Mouse (Mus musculus): ENCODE measurements around the gene Hsf2. TPM values are rescaled to one million over a fixed set of nuclear protein-coding genes. Genes with fewer than 3 reads are reported as not detected.

Hsf2 gene
- polyA plus RNA-seq, 1 experiment from 2014 or later = 11.9 TPM

Other genes with a start within 250 kb of the Hsf2 start
- 234 to 409 TPM (median 238 TPM) in 3 replicates for gene Serinc1, start 46.1 kb downstream of the Hsf2 start, polyA plus RNA-seq (2018)
- gene Pkib, start 145.6 kb downstream of the Hsf2 start, polyA plus RNA-seq (2018) = 38.3 to 44.2 TPM (median 42.5 TPM) in 3 replicates